Mouse (Mus musculus): ENCODE measurements around the gene Wap.

Wap gene

DNA sequence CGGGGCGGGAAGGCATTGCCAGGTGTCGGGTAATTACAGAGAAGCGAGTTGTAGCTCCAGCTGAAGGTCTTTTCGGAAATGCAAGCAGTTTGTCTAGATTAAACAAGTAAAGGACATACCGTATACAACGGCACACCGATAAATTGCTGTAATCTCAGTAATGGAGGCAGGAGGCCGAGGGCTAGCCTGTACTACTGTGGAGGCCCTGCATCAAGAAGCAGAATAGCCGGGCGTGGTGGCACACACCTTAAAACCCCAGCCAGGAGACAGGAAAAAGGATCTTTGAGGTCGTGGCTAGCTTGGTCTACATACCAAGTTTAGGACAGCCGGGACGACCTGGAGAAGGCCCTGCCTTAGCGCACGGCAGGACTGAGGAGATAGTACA, 12.1 kb downstream of the Wap start:
- no peak for DNase-seq

DNA sequence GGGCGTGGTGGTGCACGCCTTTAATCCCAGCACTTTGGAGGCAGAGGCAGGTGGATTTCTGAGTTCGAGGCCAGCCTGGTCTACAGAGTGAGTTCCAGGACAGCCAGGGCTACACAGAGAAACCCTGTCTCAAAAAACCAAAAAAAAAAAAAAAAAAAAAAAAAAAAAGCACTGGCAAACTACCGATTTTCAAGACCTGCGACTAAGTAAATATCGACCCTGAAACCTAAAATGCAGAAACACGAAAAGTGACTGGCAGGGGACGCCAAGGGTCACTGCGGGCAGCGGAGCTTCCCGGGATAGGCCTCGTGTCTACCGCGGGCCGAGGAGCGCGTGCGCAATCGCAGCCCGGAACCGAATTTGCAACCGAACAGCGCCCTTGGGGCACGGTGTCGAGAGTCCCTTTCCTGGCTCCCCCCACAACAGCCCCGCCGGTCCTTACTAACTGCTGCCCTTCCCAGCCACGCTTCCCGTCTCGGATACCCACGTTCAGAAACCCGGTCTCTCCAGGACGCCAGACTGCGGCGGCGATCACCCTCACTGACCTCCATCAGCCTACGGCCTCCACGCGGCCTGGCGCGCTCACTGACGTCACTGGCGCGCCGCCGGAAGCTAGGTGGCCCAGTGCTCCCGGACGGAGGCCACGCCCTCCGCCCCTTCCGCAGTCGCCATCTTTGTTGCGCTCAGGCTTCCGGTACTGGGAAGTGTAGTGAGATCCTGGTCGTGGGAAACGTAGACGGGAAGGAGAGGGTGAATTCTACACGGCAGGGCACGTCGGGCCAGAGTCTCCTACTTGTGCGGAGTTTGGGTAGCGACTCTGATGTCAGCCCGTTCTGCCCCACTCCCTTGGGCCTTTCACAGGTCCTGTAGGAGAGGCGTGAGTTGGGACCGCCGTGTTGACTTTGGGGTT, 12.7 kb downstream of the Wap start, which contains the start of gene Tbrg4:
Tbrg4 (minus strand) TSS at position 590 of the 910 bp plus-strand sequence.
- peak; percentile 91 to 92 for DNase-seq

DNA sequence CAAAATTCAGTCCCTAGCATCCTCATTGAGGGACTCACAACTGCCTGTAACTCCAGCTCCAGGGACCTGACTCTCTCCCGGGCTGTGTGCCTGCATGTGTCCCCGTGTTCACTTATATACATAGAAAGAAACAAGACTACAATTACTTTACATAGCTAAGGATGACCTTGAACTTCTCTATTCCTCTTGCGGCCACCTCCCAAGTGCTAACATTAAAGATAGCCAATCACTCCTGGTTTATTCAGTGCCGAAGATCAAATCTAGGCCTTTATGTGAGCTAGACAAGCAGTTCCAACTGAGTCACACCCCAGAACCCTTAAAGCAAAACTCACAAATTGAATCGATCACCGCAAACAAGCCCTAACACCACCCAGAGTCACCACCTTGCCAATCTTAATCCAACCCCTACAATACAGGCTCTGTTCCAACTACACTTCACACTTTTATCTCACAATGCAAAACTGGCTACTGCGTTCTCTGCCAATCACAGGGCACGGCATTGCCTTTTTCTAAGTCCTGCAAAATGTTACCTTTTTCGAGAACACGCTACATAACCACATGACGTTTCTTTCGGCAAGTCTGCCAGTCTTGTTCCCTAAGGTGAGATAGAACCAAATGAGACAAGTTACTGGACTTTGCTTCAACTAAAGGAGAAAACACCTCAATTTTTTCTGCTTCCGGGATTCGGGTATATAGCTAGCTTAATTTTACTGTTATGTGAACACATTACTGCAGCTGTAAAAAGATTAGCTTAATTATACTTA, 13.6 kb downstream of the Wap start:
- no peak for DNase-seq

DNA sequence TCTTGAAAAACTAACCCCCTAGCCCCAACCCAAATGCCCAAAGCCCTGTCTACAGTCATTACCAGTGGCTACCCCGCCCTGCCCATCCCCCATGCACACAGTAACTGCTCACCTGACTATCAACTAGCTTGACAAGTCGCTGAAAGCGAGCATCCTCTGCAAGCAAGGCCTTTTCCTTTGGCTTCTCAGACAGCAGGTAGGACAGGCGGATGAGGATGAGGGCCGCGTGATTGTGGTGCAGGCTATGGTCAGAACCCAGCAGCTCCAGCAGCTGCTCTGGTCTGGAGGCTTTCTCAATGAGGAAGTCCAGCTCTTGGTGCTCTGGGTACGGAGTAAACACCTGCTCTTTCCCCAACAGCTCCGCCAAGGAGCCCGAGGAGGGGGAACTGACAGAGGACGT, 14.7 kb downstream of the Wap start:
- DNase-seq: no peak

DNA sequence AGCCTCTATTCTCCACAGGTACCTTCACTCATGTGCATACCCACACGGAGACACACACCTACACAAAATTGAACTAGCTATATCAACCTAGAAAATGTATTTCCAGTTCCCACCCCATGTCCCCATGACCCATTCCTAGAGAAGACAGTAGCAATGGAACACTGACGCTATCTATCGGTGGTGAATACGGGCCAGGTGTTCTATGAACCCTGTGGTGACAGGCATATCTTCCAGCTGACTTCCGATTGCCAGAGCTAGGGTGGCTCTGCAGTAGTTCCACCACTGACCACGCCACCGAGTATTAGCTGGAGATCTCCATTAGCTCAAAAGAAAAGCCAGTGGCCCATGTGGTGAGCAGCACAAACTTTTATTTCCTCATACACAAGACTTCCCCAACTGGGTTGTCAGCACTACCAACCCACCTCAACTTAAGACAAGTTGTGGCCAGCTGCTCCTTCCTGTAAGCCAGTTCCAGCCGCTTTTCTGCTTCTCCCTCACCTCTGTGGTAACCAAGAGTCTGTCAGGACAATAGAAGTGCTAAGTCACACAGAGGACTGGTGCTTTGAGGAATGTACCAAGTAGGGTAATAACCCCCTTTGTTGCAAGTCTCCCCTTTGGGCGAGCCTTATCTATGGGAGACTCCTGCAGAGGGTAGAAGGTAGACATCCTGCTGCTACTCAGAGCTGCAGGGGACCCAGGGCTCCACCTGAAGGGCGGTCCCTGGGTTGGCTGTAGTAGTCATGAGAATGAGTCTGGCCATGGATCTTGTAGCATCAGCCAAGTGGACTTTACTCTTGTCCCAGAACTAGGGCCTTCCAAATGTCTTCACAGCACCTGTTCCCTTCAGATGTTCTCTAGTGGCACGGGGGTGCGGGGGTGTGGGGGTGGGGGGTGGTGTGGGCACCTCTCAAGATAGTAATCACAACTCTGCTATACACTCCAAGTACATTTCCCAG, 22.9 kb downstream of the Wap start:
- DNase-seq: peak in 1 of 2 experiments; percentile 34

DNA sequence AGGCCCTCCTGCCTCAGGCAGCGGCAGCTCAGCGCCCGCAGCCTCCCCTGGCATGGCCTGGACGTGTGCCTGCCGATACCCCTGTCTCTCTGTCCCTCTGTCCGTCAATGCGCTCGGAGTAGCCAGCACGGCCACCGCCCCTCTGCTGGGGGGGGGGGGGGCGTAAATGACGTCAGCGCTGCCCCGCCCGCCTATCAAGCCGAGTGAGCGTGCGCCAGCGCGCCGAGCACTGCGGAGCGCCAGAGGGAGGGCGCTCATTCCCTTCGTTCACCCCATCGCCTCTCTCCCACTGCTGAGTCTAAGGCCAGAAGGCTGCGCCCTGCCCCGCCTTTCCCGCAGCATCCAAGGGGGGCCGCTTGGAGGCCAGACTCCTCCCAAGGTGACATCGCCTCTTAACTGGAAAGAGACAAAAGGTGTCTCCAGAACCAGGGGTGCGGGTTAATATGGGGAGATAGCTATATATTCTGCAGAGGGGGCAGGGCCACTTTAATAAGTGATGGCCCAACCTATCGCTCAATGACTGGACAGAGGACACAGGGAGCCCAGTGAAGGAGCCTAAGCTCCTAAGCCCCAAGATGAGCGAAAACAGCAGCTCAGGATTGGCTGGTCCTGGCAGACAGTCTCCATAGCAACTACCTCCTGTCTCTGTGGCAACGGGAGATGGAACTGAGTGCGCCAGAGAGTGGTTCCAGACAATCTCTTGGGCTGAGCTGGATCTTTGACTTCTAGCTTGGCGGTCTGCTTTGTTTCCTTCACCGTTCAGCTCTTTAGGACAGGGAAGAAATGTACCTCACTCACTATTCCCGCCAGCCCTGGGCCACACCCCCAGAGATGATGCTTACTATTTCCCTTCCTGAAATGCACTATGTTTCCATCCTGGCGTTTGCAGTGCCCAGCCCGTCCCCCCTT, 32.7 kb downstream of the Wap start, which contains the start of gene Nacad:
Nacad (minus strand) TSS at position 563 of the 909 bp plus-strand sequence.
- no peak for DNase-seq

DNA sequence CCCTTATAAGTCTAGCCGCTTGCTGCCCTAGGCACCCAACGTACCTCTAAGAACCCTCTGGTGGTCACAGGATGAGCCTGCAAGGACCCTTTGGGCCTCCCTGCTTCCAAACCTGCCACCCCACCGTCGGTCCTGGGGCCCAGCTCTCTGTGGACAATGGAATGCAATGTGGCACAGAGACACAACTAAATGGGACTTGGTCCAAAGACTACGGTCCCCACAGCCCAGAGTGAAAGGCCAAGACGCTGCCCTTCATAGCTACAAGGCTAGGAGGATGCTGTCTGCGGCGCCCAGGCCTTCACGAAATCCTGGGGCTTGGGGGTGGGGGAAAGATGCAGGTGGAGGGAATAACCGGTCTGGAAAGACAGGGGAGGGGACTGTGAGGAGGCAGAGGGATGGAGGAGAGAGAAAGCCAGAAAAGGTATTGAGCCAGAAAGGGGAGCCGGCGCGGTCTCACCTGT, 33.4 kb downstream of the Wap start:
- DNase-seq: no peak

DNA sequence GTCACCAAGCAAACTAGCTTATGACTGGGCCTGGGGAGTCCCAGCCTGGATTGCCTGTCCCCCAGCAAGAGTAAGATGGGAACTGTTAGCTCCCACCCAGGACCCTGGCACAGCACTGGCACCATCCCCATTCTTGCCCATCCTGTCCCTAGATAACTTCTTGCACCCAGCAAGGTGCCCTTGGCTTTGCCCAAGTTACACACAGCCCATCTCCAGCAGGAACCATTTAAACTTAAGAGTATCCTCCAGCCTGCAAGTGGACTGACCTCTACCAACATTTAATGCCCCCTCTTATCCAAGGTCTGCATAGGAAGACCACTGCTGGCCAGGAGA, 33.9 kb downstream of the Wap start:
- no peak for DNase-seq

DNA sequence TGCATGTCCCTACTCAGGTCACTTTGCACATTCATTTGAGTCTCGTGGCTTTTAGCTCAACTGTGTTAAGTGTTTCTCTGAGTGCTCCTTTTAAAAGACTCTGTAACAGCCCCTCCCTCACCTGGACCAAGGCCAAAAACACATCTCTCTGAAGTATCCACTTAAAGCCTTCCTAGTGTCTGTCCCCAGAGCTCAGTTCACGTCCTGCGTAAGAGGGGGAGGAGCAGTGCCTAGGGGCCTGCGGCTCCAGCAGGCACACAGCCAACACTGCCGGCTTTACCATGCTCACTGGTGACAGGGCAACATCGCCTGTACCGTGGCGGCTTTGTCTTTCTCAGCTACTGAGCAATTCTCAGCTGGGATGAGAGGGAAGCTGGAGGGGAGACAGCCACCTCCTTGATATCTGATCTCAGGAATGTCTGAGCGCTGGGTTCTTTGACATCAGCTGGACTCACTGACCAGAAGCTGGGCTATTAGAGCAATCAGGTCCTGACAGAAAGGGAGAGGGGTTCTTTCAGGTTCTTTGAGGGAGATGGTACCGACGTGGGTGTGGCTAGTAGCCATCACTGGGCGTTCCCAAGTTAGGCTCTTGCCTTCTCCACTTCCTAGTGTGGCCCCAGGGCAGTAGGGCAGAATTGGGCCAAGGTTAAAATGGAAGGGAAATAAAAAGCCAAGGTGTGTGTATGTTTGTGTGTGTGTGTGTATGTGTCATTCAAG, 34.4 kb downstream of the Wap start:
- no peak for DNase-seq

DNA sequence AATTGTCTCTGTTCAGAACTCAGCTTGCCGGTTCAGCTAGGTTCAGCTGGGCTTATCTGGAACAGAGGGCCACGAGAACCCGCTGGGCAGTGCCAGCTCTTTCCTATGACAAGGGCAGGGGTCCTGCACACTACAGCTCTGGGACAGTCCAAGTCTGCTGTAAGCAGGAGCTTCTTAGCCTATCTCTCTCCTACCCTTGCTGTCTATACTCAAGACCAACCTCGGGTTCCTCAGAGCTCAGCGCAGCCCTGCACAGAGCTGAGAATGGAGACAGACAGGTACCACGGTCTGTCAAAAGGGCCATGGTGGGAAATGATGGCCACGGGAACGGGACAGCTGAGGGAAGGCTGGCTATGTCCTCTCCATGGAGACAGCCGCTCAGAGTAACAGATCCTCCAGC, 35.2 kb downstream of the Wap start:
- no peak for DNase-seq

DNA sequence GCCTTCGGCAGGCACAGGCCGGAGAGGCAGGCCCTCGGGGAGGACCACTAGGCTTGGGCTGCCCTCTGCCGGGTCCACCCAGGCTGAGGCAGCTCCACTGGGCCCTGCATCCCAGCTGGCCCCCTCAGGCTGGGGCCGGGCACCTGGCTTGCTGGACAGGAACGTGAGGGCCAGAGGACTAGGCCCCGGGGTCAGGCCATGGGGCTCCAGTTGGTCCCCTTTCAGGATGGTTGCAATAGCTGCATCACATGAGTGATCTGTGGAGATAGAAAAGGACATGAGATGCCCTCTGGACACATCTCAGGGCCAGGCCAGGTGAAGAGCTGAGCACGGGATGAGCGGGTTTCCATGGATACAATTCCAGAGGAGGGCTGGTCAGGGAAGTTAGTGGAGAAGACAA, 35.8 kb downstream of the Wap start:
- no peak for DNase-seq

DNA sequence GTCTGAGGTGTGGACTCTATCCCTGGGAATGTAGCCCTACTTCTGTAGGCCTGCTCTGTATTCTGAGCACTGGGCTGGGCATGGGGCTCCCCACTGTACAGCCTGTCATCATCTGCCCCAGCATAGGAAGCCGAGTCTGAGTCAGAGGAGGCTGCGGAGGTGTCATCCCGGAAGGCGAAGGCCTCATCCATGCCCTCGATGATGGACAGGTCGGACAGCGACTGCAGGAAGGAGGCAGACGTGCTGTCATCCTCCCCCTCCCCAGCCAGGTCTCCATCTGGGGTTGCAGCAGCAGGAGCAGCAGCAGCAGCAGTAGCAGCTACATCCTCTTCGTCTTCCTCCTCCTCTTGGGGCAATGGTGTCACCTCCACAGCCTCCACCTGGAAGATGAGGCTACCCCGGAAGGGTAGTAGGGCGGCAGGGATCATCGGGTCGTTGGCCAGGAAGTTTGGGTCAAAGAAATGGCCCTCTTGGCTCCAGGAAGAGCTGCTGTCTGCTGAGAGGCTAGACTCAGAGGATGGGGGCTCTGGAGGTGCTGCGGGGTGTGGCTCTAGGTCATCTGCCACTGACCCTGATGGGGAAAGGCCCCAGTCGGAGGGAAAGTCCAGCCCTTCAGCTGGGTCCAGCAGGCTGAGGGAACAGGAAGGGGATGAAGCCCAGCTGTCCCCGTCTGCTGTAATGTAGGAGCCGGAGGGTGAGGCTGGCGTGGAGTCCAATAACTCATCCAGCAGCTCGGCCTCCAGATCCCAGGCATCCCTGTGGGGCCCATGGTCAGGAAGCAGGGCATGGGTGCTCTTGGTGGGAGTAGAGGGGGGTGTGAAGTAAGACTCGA, 36.6 kb downstream of the Wap start:
- DNase-seq: no peak

DNA sequence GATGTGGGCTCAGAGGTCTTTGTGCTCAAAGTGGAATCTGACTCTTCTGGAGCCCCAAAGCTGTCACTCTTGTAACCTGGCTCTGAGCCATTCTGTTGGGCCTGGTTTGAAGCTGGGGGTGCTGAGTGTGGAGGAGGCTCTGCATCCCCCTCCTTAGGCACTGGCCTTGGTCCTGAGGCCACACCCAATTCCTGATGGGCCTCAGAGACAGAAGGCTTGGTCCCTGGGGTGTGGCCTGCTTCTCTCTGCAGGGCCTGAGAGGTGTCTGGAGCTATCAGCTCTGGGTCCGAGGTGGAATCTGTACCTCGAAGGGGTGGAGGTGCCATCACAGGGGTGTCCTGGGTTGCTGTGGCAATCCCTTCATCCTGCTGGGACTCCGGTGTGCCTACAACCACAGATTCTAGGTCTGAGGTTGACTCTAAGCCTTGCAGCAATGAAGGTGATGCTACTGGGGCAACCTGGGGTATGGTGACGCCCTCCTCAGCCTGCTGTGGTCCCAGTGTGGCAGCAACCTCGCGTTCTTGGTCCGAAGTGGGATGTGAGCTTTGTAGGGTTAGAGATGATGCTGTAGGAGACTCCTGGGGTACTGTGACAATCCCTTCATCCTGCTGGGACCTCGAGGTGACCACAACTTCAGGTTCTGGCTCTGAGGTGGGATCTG, 38.0 kb downstream of the Wap start:
- DNase-seq: no peak

DNA sequence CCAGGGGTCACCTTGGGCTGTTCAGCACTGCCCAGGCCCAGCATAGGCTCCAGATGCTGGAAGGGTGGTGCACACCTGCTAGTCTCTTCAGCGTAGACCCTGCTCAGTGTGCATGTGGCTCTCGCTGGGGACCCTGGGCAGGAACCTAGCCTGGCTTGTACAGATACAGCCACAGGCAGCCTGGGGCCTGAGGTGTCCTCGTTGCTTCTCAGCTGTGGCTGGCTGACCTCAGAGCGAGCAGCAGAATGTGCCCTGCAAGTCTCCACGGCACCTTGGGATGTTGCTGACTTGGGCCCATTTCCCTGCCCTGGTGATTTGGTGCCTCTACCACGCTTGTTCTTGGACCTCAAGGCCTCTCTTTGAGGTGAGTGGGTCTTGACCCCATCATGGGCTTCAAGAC, 38.6 kb downstream of the Wap start:
- no peak for DNase-seq

DNA sequence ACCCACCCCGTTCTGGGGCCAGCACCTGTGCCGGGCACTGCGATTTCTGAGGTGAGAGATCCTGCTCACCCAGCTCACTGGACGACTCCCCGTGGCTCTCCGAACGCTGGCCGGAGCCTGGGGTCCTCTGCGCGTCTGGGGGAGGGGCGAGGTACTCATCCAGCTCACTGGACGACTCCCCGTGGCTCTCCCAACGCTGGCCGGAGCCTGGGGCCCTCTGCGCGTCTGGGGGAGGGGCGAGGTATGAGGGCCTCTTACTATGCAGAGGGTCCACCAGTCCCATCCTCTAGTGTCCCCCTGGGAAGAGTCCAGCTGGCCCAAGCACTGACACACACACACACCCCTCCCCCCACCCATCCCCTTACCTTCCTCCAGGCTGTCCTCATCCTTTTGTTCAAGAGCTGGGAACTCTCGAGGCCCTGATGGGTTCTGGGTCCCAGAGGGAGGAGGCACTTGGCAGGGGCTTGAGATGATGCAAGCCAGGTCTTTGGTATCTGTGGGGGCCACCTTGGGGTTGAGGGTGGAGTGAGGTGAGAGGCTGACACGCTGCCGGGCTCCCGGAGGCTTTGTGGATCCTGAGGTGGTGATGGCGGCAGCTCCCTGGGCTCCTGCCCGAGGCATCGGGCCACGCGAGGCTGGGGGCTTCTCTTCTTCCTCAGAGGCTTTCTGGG, 39.3 kb downstream of the Wap start:
- DNase-seq: no peak

DNA sequence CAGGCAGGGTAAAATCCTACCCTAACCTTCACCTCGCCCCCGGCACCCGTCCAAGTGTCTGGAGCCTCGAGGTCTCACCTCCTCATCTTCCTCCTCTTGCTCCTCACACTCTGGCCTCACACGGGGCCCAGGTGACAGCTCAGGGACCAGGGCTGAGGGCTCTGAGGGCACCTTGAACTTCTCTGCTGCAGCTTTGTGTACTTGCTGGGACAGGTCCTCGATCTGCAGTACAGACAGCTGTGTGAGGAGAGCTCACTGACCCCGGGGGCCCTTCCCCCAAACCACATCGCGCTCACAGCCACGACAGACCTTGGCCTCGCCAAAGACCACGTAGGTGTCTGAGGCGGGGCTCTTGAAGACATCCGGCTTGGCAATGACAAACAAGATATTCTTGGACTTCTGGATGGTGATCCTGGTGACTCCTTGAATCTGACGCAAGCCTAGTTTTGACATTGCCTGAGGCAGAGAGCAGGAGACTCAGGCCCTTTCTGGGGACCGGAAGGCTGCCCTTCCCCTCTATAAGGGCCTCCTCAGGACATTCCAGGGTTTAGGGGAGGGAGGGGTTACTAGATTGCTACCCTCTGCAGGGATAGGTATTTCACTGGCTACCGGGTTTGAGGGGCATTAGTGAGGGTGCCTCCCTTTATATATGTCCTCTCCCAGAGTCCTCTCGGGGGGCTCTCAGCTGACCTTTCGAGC, 40.1 kb downstream of the Wap start:
- DNase-seq: no peak

DNA sequence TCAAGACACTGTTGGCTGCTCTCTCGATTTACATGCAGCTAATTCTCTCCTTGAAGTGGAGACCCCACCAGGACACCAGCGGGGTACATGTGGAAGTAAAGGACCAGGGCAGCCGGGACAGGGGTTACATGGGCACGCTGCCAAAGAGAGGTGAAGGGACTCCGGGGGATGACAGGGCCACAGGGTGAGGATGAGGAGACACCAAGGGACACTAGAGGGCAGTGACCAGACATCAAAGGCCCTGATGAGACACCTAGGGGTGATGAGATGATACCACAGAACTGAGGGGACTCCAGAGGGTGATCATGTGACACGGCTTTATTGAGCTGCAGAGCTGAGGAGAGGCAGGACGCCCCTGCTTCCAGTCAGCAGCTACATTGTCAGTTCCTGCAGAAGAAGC, 40.9 kb downstream of the Wap start:
- no peak for DNase-seq

DNA sequence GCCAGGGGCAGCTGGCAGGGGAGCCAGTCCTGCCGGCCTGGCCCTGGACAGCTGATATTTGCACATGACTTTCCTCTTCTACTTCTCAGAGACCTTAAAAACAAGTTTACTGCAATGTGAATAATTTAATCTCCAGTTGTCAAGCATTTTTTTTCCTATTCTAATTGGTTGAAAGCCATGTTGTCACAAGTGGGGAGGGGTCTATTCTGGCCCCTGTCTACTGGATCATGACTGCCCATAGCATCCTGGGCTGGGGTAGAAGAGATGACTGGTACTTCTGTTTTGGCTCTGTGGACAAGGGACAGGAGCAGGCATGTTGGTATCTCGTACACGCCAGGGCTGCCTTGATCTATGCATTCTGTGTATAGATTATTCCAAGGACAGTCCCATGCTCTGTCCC, 41.8 kb downstream of the Wap start:
- no peak for DNase-seq
